Mouse (Mus musculus): Measurements from ENCODE around the gene Cldnd2.
"Not testable (repeated sequence)": the region's sequence is repeated elsewhere in the genome, so short reads cannot be mapped to it uniquely, and the experiment has no call there.

Cldnd2 gene

GRCm38 (mm10) chr7:43440482-43440881, at the start of gene Cldnd2:
Gene Cldnd2, plus strand, starts transcription at chr7:43440782.
- no peak for DNase-seq

GRCm38 (mm10) chr7:43392349-43393121, 48.0 kb upstream of the Cldnd2 start:
- DNase-seq, result peak; percentile 38 to 44

GRCm38 (mm10) chr7:43399501-43399900, 41.1 kb upstream of the Cldnd2 start:
- DNase-seq, result no peak

GRCm38 (mm10) chr7:43402718-43403117, 37.9 kb upstream of the Cldnd2 start:
- no peak for DNase-seq

GRCm38 (mm10) chr7:43407573-43407972, 33.0 kb upstream of the Cldnd2 start:
- DNase-seq, result no peak

- DNase-seq, result peak; percentile 45 to 54
Observed at GRCm38 (mm10) chr7:43408131-43408553, 32.4 kb upstream of the Cldnd2 start, which contains the start of gene Siglecg. Gene Siglecg, plus strand, starts transcription at chr7:43408204.

- DNase-seq, result no peak
Observed at GRCm38 (mm10) chr7:43409084-43409483, 31.5 kb upstream of the Cldnd2 start.

- DNase-seq, result not testable (repeated sequence)
Observed at GRCm38 (mm10) chr7:43411724-43412123, 28.9 kb upstream of the Cldnd2 start.

- no peak for DNase-seq
Observed at GRCm38 (mm10) chr7:43417298-43417697, 23.3 kb upstream of the Cldnd2 start.

GRCm38 (mm10) chr7:43422995-43423617, 17.5 kb upstream of the Cldnd2 start:
- DNase-seq, result peak; percentile 64 to 89

GRCm38 (mm10) chr7:43423991-43424625, 16.5 kb upstream of the Cldnd2 start:
- DNase-seq, result no peak

- DNase-seq, result no peak
Observed at GRCm38 (mm10) chr7:43427406-43427805, 13.2 kb upstream of the Cldnd2 start, which contains the start of gene Lim2. Gene Lim2, plus strand, starts transcription at chr7:43427670.

GRCm38 (mm10) chr7:43429500-43429899, 11.1 kb upstream of the Cldnd2 start:
- no peak for DNase-seq

- no peak for DNase-seq
Observed at GRCm38 (mm10) chr7:43432891-43433290, 7.7 kb upstream of the Cldnd2 start.

- DNase-seq, result no peak
Observed at GRCm38 (mm10) chr7:43434676-43435075, 5.9 kb upstream of the Cldnd2 start.

GRCm38 (mm10) chr7:43436341-43437255, 4.0 kb upstream of the Cldnd2 start, which contains the start of gene Nkg7:
Gene Nkg7, plus strand, starts transcription at chr7:43437073.
- no peak for DNase-seq

- no peak for DNase-seq
Observed at GRCm38 (mm10) chr7:43438611-43439010, 2.0 kb upstream of the Cldnd2 start.

- no peak for DNase-seq
Observed at GRCm38 (mm10) chr7:43441071-43441470, 489 bp downstream of the Cldnd2 start.

- no peak for DNase-seq
Observed at GRCm38 (mm10) chr7:43442684-43443083, 2.1 kb downstream of the Cldnd2 start.

GRCm38 (mm10) chr7:43443126-43443916, 2.7 kb downstream of the Cldnd2 start:
- DNase-seq, result peak; percentile 73 to 76

- DNase-seq, result peak; percentile 84 to 87
Observed at GRCm38 (mm10) chr7:43443917-43444293, 3.3 kb downstream of the Cldnd2 start, which contains the start of the genes Etfb and Gm45233. Gene Etfb, plus strand, starts transcription at chr7:43444083. Gene Gm45233, plus strand, starts transcription at chr7:43444128.

Measured in spleen, adult 18-20 months (tissue).